ENCODE assay signal across 10 mouse cellular contexts in genomic region chr9:29884062-29884461, GRCm38 (mm10).
"Had no signal": no experiment of that assay in that cellular context is flagged by ENCODE, and none has a peak within 500 bp of the region (broad histone marks: within the 10 kb centered on the region; RNA-seq: fewer than 3 reads in every experiment).

No protein-coding gene starts in this region.

- ATAC-seq: liver, postnatal 0 days; lung, postnatal 0 days; midbrain, embryonic 13.5 days; midbrain, embryonic 15.5 days had no signal

- DNase-seq: liver, postnatal 0 days; lung, adult 2 months; lung, postnatal 14 days; lung, postnatal 36 days; thymus, adult 18-20 months; thymus, postnatal 14 days; thymus, postnatal 36 days had no signal
